ENCODE assay signal across 7 mouse cellular contexts in genomic region chr17:43952661-43953534, GRCm38 (mm10).
DNase-seq lines count a peak whose midpoint lies in the region; ATAC-seq and TF ChIP-seq lines count a peak whose summit lies in the region.

No protein-coding gene starts in this region.

- WGBS in lung, postnatal 0 days: 37% methylated on average over 14 of the region's 17 CpGs
- WGBS in hindbrain, embryonic 10.5 days: 39% methylated on average over 17 of the region's 17 CpGs
- WGBS in liver, embryonic 12.5 days (ENCODE audit: insufficient replicate concordance): 46% methylated on average over 15 of the region's 17 CpGs
- 22% methylated on average over 14 of the region's 17 CpGs for WGBS in stomach, embryonic 15.5 days

- TF ChIP-seq EP300 in lung, postnatal 0 days (IDR thresholded peaks at IDR 0.05): no peak

- no peaks in the 10 kb centered on the region for H3K27me3 ChIP-seq in lung, postnatal 0 days (replicated peaks; ENCODE audit: insufficient read depth, low read length)
- no peaks in the 10 kb centered on the region for H3K27me3 ChIP-seq in hindbrain, embryonic 10.5 days (ENCODE audit: insufficient read depth, poor library complexity, severe bottlenecking)
- no peaks in the 10 kb centered on the region for H3K27me3 ChIP-seq in liver, embryonic 12.5 days (replicated peaks)
- no peaks in the 10 kb centered on the region for H3K27me3 ChIP-seq in stomach, embryonic 15.5 days (replicated peaks)

- H3K9ac ChIP-seq in lung, postnatal 0 days (replicated peaks; ENCODE audit: low read depth): no peak overlapping the region; the same call in 1 of the 2 replicates
- no peak overlapping the region for H3K9ac ChIP-seq in liver, embryonic 12.5 days
- H3K9ac ChIP-seq in stomach, embryonic 15.5 days: no peak overlapping the region

- no peaks in the 10 kb centered on the region for H3K36me3 ChIP-seq in lung, postnatal 0 days (ENCODE audit: insufficient read depth, low read length)
- no peaks in the 10 kb centered on the region for H3K36me3 ChIP-seq in hindbrain, embryonic 10.5 days
- no peaks in the 10 kb centered on the region for H3K36me3 ChIP-seq in liver, embryonic 12.5 days
- no peaks in the 10 kb centered on the region for H3K36me3 ChIP-seq in stomach, embryonic 15.5 days

- H3K4me1 ChIP-seq in lung, postnatal 0 days (ENCODE audit: insufficient read depth, low read depth, low read length): no peaks in the 10 kb centered on the region
- H3K4me1 ChIP-seq in hindbrain, embryonic 10.5 days (replicated peaks): peaks cover 31% of the 10 kb centered on the region
- H3K4me1 ChIP-seq in liver, embryonic 12.5 days: no peaks in the 10 kb centered on the region
- H3K4me1 ChIP-seq in stomach, embryonic 15.5 days: peaks cover 4% of the 10 kb centered on the region; the same call in 1 of the 2 replicates

- no peak for TF ChIP-seq CTCF in lung, postnatal 0 days (IDR thresholded peaks at IDR 0.05)

- no peak for DNase-seq in lung, postnatal 0 days (ENCODE audit: low spot score)
- DNase-seq in lung, adult 18-20 months: no peak
- peak; percentile 17 for DNase-seq in embryo, embryonic 10 days (ENCODE audit: low spot score)
- DNase-seq in hindbrain, embryonic 10.5 days (ENCODE audit: low spot score): peak; percentile 36
- DNase-seq in thymus, adult 18-20 months: no peak

- peak; percentile 38; the same call in 1 of the 2 replicates for ATAC-seq in lung, postnatal 0 days
- ATAC-seq in liver, embryonic 12.5 days: no peak
- ATAC-seq in stomach, embryonic 15.5 days (ENCODE audit: insufficient read depth, low FRiP score, low read depth): peak; percentile 64; the same call in 1 of the 2 replicates

- H3K4me2 ChIP-seq in lung, postnatal 0 days (replicated peaks; ENCODE audit: low read depth, low read length): peak overlapping the region; percentile 17; the same call in 1 of the 2 replicates
- peak overlapping the region; percentile 32 for H3K4me2 ChIP-seq in liver, embryonic 12.5 days
- peak overlapping the region; percentile 43 for H3K4me2 ChIP-seq in stomach, embryonic 15.5 days

- no peak overlapping the region for H3K27ac ChIP-seq in lung, postnatal 0 days (ENCODE audit: low read length)
- peak overlapping the region; percentile 82 for H3K27ac ChIP-seq in hindbrain, embryonic 10.5 days
- no peak overlapping the region for H3K27ac ChIP-seq in liver, embryonic 12.5 days
- H3K27ac ChIP-seq in stomach, embryonic 15.5 days: no peak overlapping the region

- H3K9me3 ChIP-seq in lung, postnatal 0 days (ENCODE audit: low read length): no peaks in the 10 kb centered on the region
- no peaks in the 10 kb centered on the region for H3K9me3 ChIP-seq in hindbrain, embryonic 10.5 days
- H3K9me3 ChIP-seq in liver, embryonic 12.5 days (replicated peaks): no peaks in the 10 kb centered on the region
- H3K9me3 ChIP-seq in stomach, embryonic 15.5 days: no peaks in the 10 kb centered on the region

- H3K4me3 ChIP-seq in lung, postnatal 0 days (ENCODE audit: low read depth, low read length): no peak overlapping the region
- peak overlapping the region; percentile 37 for H3K4me3 ChIP-seq in hindbrain, embryonic 10.5 days
- no peak overlapping the region for H3K4me3 ChIP-seq in liver, embryonic 12.5 days
- H3K4me3 ChIP-seq in stomach, embryonic 15.5 days (replicated peaks): 0 out of 2 replicates have a peak overlapping the region, but pooled peaks have one; percentile 8

Comparison
In these comparisons a context has a peak if more than half of its experiments do, and no peak if none do; other contexts are left out.
1. DNase-seq: peak in embryo, embryonic 10 days (single experiment) and hindbrain, embryonic 10.5 days (single experiment); none in lung, postnatal 0 days (single experiment), lung, adult 18-20 months (0 of 2) and thymus, adult 18-20 months (0 of 2).
2. H3K4me3 ChIP-seq: peak in hindbrain, embryonic 10.5 days (single experiment) and stomach, embryonic 15.5 days (single experiment); none in lung, postnatal 0 days (single experiment) and liver, embryonic 12.5 days (single experiment).
3. Peak in every context shown above with its lines, with median percentiles within 50 percentile points of each other: H3K4me2 ChIP-seq.